Mouse (Mus musculus): ENCODE measurements around the gene Colq.

DNA sequence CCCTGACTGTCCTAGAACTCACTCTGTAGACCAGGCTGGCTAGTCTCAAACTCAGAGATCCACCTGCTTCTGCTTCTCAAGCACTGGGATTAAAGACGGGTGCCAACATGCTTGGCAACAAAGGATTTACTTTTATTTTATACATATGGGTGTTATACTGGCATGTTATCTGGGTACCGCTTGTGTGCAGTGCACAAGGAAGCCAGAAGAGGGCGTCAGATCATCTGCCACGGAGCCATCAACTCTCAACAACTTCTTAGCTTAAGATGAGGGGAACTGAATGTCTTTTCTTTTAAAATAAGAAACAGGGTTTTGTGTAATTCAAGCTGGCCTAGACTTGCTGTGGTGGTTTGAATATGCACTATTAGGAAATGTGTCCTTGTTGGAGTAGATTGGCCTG is 20.8 kb upstream of the Colq start:
- TF ChIP-seq TCF12 (IDR thresholded peaks at IDR 0.05; ENCODE audit: insufficient read depth, poor library complexity, severe bottlenecking) (no peak), POLR2A (IDR thresholded peaks at IDR 0.05; ENCODE audit: insufficient read length, low read depth) (no peak), CEBPB (IDR thresholded peaks at IDR 0.05; ENCODE audit: insufficient read depth, poor library complexity, severe bottlenecking) (no peak), MAX (IDR thresholded peaks at IDR 0.05; ENCODE audit: low read depth) (no peak), E2F4 (IDR thresholded peaks at IDR 0.05; ENCODE audit: insufficient read depth) (no peak), MYOD1 (IDR thresholded peaks at IDR 0.05; ENCODE audit: control insufficient read depth in 1 of 3, insufficient read length in 2 of 3, low read depth in 2 of 3) (no peak), POLR2AphosphoS2 (IDR thresholded peaks at IDR 0.05; ENCODE audit: insufficient read length, low read depth) (no peak), MYOG (IDR thresholded peaks at IDR 0.05; ENCODE audit: control insufficient read depth in 1 of 3, insufficient read depth in 1 of 3, insufficient read length in 2 of 3, low read depth in 2 of 3) (no peak), USF1 (IDR thresholded peaks at IDR 0.05; ENCODE audit: low read depth) (no peak), SRF (IDR thresholded peaks at IDR 0.05; ENCODE audit: control insufficient read depth, insufficient read length, low read depth) (no peak), TCF3 (IDR thresholded peaks at IDR 0.05; ENCODE audit: insufficient read length, low read depth) (no peak), REST (IDR thresholded peaks at IDR 0.05; ENCODE audit: insufficient read depth, insufficient read length) (no peak)

Measured in myocyte (in vitro differentiated cells).